Mouse (Mus musculus) limb, embryonic 15.5 days (tissue): Measurements from ENCODE around the gene Bcor. TPM values are rescaled to one million over a fixed set of nuclear protein-coding genes. Genes with fewer than 3 reads are reported as not detected.

Source experiments
- ATAC-seq: fragments of 200-750 bp; cut with Nextera tagmentation; 2 replicates; pipeline ENCODE4 v1.8.0; 2017; ENCODE audit warnings: low read depth, moderate TSS enrichment; ENCODE audit not compliant: insufficient number of reproducible peaks, low FRiP score, low TSS enrichment
- H3K27ac ChIP-seq: fragments of 300-500 bp; sonication (generic); 2 replicates; pipeline ENCODE4 v1.5.1; 2015; ENCODE audit warnings: moderate library complexity, mild to moderate bottlenecking, inconsistent platforms
- H3K27me3 ChIP-seq: fragments of 300-500 bp; sonication (generic); 2 replicates; pipeline ENCODE4 v1.6.1; 2015; ENCODE audit warnings: inconsistent platforms
- H3K36me3 ChIP-seq: fragments of 300-500 bp; sonication (generic); 2 replicates; pipeline ENCODE4 v1.6.1; 2015; ENCODE audit warnings: inconsistent platforms
- H3K4me1 ChIP-seq: fragments of 300-500 bp; sonication (generic); 2 replicates; pipeline ENCODE4 v1.6.1; 2015; ENCODE audit warnings: inconsistent platforms
- H3K4me2 ChIP-seq: fragments of 300-500 bp; sonication (generic); 2 replicates; pipeline ENCODE4 v1.6.1; 2015; ENCODE audit warnings: mild to moderate bottlenecking, inconsistent platforms
- H3K4me3 ChIP-seq: fragments of 300-500 bp; sonication (generic); 2 replicates; pipeline ENCODE4 v1.5.1; 2015; ENCODE audit warnings: mild to moderate bottlenecking, inconsistent platforms
- H3K9ac ChIP-seq: fragments of 300-500 bp; sonication (generic); 2 replicates; pipeline ENCODE4 v1.6.1; 2015; ENCODE audit warnings: inconsistent platforms
- H3K9me3 ChIP-seq: fragments of 300-500 bp; sonication (generic); 2 replicates; pipeline ENCODE4 v1.6.1; 2016; ENCODE audit warnings: inconsistent platforms
- WGBS: fragments of 180-500 bp; shearing (Covaris S2); methylation state at CpG from one replicate; pipeline ENCODE4 v1.1.7; 2015; 5-methylcytosine and 5-hydroxymethylcytosine counted together
- polyA plus RNA-seq: library from polyadenylated mRNA; unstranded; fragments of >200 nt; fragmentation: Nextera tagmentation; extraction: Ambion mirVana; gene quantifications from 2 replicates; pipeline ENCODE4 v1.2.1, GENCODE M21; 2015

The Bcor gene
- polyA plus RNA-seq, 1 experiment from 2014 or later: 12.8 TPM

GRCm38 (mm10) chrX:12158821-12159533 is 1.2 kb downstream of the Bcor start:
- 7% methylated on average over 31 of the region's 31 CpGs for WGBS
- Histone ChIP-seq H3K27ac (peak overlapping the region; percentile 83), H3K4me2 (peak overlapping the region; percentile 61), H3K36me3 (no peaks in the 10 kb centered on the region), H3K4me3 (peak overlapping the region; percentile 47), H3K9ac (no peak overlapping the region), H3K9me3 (no peaks in the 10 kb centered on the region), H3K4me1 (peaks cover 38% of the 10 kb centered on the region), H3K27me3 (peaks cover 63% of the 10 kb centered on the region)
- ATAC-seq: 0 out of 2 replicates have a peak, but pooled peaks have one; percentile 35

- peak; percentile 13; the same call in 1 of the 2 replicates for ATAC-seq
- 4% methylated on average over 39 of the region's 44 CpGs for WGBS
- peaks cover 68% of the 10 kb centered on the region for H3K27me3 ChIP-seq
- peaks cover 38% of the 10 kb centered on the region for H3K4me1 ChIP-seq
- peak overlapping the region; percentile 47 for H3K4me3 ChIP-seq
- H3K9me3 ChIP-seq: no peaks in the 10 kb centered on the region
- no peaks in the 10 kb centered on the region for H3K36me3 ChIP-seq
- 0 out of 2 replicates have a peak overlapping the region, but pooled peaks have one; percentile 10 for H3K9ac ChIP-seq
- peak overlapping the region; percentile 83 for H3K27ac ChIP-seq
- peak overlapping the region; percentile 61 for H3K4me2 ChIP-seq
Measured at GRCm38 (mm10) chrX:12158244-12158820, 1.8 kb downstream of the Bcor start.

GRCm38 (mm10) chrX:12157331-12157930 is 2.7 kb downstream of the Bcor start:
- Histone ChIP-seq H3K4me2 (peak overlapping the region; percentile 61), H3K9me3 (no peaks in the 10 kb centered on the region), H3K27ac (peak overlapping the region; percentile 83), H3K4me3 (no peak overlapping the region), H3K9ac (no peak overlapping the region), H3K27me3 (peaks cover 77% of the 10 kb centered on the region), H3K4me1 (peaks cover 38% of the 10 kb centered on the region), H3K36me3 (no peaks in the 10 kb centered on the region)
- ATAC-seq: no peak
- 11% methylated on average over 25 of the region's 25 CpGs for WGBS

GRCm38 (mm10) chrX:12155842-12156291 is 4.3 kb downstream of the Bcor start:
- Histone ChIP-seq H3K27me3 (peaks cover 91% of the 10 kb centered on the region), H3K36me3 (no peaks in the 10 kb centered on the region), H3K9ac (no peak overlapping the region), H3K4me1 (peaks cover 52% of the 10 kb centered on the region), H3K27ac (0 out of 2 replicates have a peak overlapping the region, but pooled peaks have one; percentile 22), H3K9me3 (no peaks in the 10 kb centered on the region), H3K4me2 (peak overlapping the region; percentile 47), H3K4me3 (peak overlapping the region; percentile 26)
- WGBS: 7% methylated on average over 30 of the region's 30 CpGs
- ATAC-seq: no peak

- Histone ChIP-seq H3K9ac (no peak overlapping the region), H3K9me3 (no peaks in the 10 kb centered on the region), H3K36me3 (no peaks in the 10 kb centered on the region), H3K27me3 (peaks cover 89% of the 10 kb centered on the region), H3K27ac (0 out of 2 replicates have a peak overlapping the region, but pooled peaks have one; percentile 22), H3K4me2 (peak overlapping the region; percentile 47), H3K4me1 (peaks cover 57% of the 10 kb centered on the region), H3K4me3 (peak overlapping the region; percentile 26)
- 23% methylated on average over 30 of the region's 30 CpGs for WGBS
- ATAC-seq: no peak
Measured at GRCm38 (mm10) chrX:12155068-12155840, 4.9 kb downstream of the Bcor start.

- Histone ChIP-seq H3K27me3 (peaks cover 77% of the 10 kb centered on the region), H3K36me3 (no peaks in the 10 kb centered on the region), H3K4me2 (no peak overlapping the region), H3K4me1 (peaks cover 51% of the 10 kb centered on the region), H3K4me3 (no peak overlapping the region), H3K9me3 (no peaks in the 10 kb centered on the region), H3K9ac (no peak overlapping the region), H3K27ac (no peak overlapping the region)
- no peak for ATAC-seq
- WGBS: 22% methylated on average over 31 of the region's 31 CpGs
Measured at GRCm38 (mm10) chrX:12153141-12154095, 6.7 kb downstream of the Bcor start.

- H3K27me3 ChIP-seq: peaks cover 74% of the 10 kb centered on the region
- peaks cover 45% of the 10 kb centered on the region for H3K4me1 ChIP-seq
- peak overlapping the region; percentile 30 for H3K4me3 ChIP-seq
- H3K4me2 ChIP-seq: peak overlapping the region; percentile 46
- H3K36me3 ChIP-seq: no peaks in the 10 kb centered on the region
- no peak overlapping the region for H3K9ac ChIP-seq
- no peak overlapping the region for H3K27ac ChIP-seq
- WGBS: 16% methylated on average over 39 of the region's 42 CpGs
- no peaks in the 10 kb centered on the region for H3K9me3 ChIP-seq
- ATAC-seq: no peak
Measured at GRCm38 (mm10) chrX:12151996-12152904, 7.9 kb downstream of the Bcor start.

- Histone ChIP-seq H3K27me3 (peaks cover 69% of the 10 kb centered on the region), H3K9me3 (no peaks in the 10 kb centered on the region), H3K9ac (no peak overlapping the region), H3K4me1 (peaks cover 38% of the 10 kb centered on the region), H3K36me3 (no peaks in the 10 kb centered on the region), H3K4me2 (peak overlapping the region; percentile 46), H3K4me3 (peak overlapping the region; percentile 30), H3K27ac (no peak overlapping the region)
- no peak for ATAC-seq
- 6% methylated on average over 43 of the region's 43 CpGs for WGBS
Measured at GRCm38 (mm10) chrX:12151269-12151995, 8.7 kb downstream of the Bcor start.

GRCm38 (mm10) chrX:12150425-12150824 is 9.7 kb downstream of the Bcor start:
- ATAC-seq: 0 out of 2 replicates have a peak, but pooled peaks have one; percentile 35
- peak overlapping the region; percentile 26; the same call in 1 of the 2 replicates for H3K4me2 ChIP-seq
- no peak overlapping the region for H3K4me3 ChIP-seq
- H3K4me1 ChIP-seq: peaks cover 28% of the 10 kb centered on the region
- H3K9me3 ChIP-seq: no peaks in the 10 kb centered on the region
- H3K27me3 ChIP-seq: peaks cover 59% of the 10 kb centered on the region
- 14% methylated on average over 7 of the region's 7 CpGs for WGBS
- H3K36me3 ChIP-seq: no peaks in the 10 kb centered on the region
- no peak overlapping the region for H3K9ac ChIP-seq
- no peak overlapping the region for H3K27ac ChIP-seq
